Mouse (Mus musculus) midbrain, embryonic 11.5 days (tissue): ENCODE results near the gene Wwox. TPM values are rescaled to one million over a fixed set of nuclear protein-coding genes. Genes with fewer than 3 reads are reported as not detected.

ENCODE experiments used
- ATAC-seq: fragments of 200-750 bp; cut with Nextera tagmentation; 2 replicates; pipeline ENCODE4 v1.8.0; 2017; ENCODE audit warnings: moderate TSS enrichment, moderate library complexity; ENCODE audit not compliant: low FRiP score
- DNase-seq: peaks from one replicate; pipeline ENCODE4 v3.0.0; 2015; ENCODE audit warnings: low spot score; ENCODE audit errors: missing footprints
- H3K27ac ChIP-seq: fragments of 300-500 bp; sonication (generic); 2 replicates; pipeline ENCODE4 v1.5.1; 2014; ENCODE audit warnings: low read depth, low read length
- H3K27me3 ChIP-seq: fragments of 300-500 bp; sonication (generic); 2 replicates; pipeline ENCODE4 v1.6.1; 2014; ENCODE audit warnings: mild to moderate bottlenecking, low read length, moderate library complexity, mixed read lengths; ENCODE audit not compliant: control insufficient read depth, insufficient read depth
- H3K36me3 ChIP-seq: fragments of 300-500 bp; sonication (generic); 2 replicates; pipeline ENCODE4 v1.6.1; 2014; ENCODE audit warnings: mild to moderate bottlenecking, low read length, moderate library complexity, mixed read lengths; ENCODE audit not compliant: control insufficient read depth, insufficient read depth
- H3K4me1 ChIP-seq: fragments of 300-500 bp; sonication (generic); 2 replicates; pipeline ENCODE4 v1.6.1; 2014; ENCODE audit warnings: low read length; ENCODE audit not compliant: control insufficient read depth, insufficient read depth
- H3K4me2 ChIP-seq: fragments of 300-500 bp; sonication (generic); 2 replicates; pipeline ENCODE4 v1.6.1; 2014; ENCODE audit warnings: mild to moderate bottlenecking, moderate library complexity
- H3K4me3 ChIP-seq: fragments of 300-500 bp; sonication (generic); 2 replicates; pipeline ENCODE4 v1.5.1; 2014; ENCODE audit warnings: low read depth, low read length
- H3K9ac ChIP-seq: fragments of 300-500 bp; sonication (generic); 2 replicates; pipeline ENCODE4 v1.6.1; 2014; ENCODE audit warnings: low read length
- H3K9me3 ChIP-seq: fragments of 300-500 bp; sonication (generic); 2 replicates; pipeline ENCODE4 v1.6.1; 2016; ENCODE audit warnings: low read length; ENCODE audit not compliant: control insufficient read depth
- WGBS: fragments of 180-500 bp; shearing (Covaris S2); extraction: QIAGEN DNeasy Blood & Tissue Kit; methylation state at CpG from one replicate; pipeline ENCODE4 v1.1.7; 2014; 5-methylcytosine and 5-hydroxymethylcytosine counted together
- polyA plus RNA-seq: library from polyadenylated mRNA; unstranded; fragments of >200 nt; fragmentation: Nextera tagmentation; extraction: Ambion mirVana; gene quantifications from 2 replicates; pipeline ENCODE4 v1.2.1, GENCODE M21; 2014

Gene Wwox
- polyA plus RNA-seq: 11.5 and 12.1 TPM in 2 replicates

DNA sequence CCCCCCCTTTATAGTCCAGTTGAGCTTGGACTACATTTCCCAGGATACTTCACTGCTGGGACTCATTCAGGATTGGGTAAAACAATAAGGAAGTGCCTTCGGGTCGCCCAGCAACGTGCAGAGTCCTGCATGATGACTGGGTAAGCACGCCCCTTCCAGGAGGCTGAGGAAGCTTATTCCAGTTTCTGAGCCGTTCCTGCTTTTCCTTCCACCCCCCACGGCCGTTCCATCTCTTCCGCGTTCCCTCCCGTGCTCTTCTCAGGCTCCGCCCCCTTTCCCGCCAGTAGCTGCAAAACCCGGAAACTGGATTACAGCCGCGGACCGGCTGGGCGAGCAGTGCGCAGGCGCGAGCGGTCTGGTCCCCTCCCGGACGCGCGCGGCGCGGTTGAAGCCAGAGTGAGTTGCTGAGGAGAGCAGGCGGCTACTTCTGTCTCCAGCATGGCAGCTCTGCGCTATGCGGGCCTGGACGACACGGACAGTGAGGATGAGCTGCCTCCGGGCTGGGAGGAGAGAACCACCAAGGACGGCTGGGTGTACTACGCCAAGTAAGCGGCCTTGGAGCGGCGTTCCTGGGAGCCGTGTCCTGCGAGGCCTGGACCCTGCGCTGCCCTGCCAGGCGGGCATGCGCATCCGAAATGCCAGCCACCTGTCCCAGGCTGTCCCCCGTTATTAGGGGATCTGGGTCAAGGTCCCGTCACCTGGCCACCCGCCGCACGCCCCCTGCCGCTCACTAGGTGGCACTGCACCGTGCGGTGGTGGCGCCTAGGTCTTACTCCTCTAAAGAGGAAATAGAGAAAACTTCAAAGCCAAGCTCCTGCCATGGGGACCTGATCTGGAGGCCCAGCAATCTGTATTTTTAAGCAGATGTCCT lies at the start of gene Wwox:
Gene Wwox, plus strand, starts transcription at position 322 of the 871 bp plus-strand sequence.
- DNase-seq (peak; percentile 100), ATAC-seq (peak; percentile 98)
- H3K36me3 ChIP-seq: no peaks in the 10 kb centered on the region
- no peaks in the 10 kb centered on the region for H3K27me3 ChIP-seq
- under 1% methylated on average over 53 of the region's 54 CpGs for WGBS
- H3K9me3 ChIP-seq: no peaks in the 10 kb centered on the region
- peak within 1 kb of the TSS; percentile 73 for H3K27ac ChIP-seq
- peak within 1 kb of the TSS; percentile 72 for H3K9ac ChIP-seq
- peak within 1 kb of the TSS; percentile 70 for H3K4me3 ChIP-seq
- H3K4me2 ChIP-seq: peak within 1 kb of the TSS; percentile 76
- H3K4me1 ChIP-seq: peaks cover 6% of the 10 kb centered on the region

DNA sequence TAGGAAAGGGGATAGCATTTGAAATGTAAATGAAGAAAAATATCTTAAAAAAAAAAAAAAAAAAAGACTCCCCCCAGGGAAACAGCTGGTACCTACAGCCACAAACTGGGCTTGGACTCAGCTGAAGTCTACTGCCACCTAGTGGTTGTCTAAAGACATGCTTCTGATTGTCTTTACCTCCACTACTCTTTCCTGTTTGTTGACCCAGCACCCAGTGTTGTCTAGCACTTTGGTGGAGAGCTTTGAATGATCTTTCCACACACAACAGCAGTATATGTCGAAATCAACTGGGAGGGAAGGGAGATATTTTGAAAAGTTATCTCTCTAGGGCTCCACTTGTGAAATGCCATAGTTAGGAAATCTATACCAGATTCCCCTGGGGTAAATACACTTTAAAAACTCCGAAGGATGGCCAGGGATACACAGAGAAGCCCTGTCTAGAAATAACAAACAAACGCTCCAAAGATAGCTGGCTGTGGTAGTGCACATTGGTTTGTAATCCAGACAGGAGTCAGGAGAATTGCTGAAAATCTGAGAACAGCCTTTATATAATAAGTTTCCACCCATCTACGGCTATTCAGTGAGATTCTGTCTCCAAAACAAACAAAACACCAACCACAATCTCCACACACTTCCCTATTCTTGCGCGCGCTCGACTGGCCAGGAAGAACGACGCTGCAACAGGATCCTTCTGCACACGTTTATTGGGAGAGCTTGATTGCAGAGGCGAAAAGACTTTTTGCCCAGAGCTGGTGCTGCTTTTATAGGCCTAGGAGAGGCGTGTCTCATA lies 48.8 kb upstream of the Wwox start:
- Histone ChIP-seq H3K27me3 (no peaks in the 10 kb centered on the region), H3K4me2 (no peak overlapping the region), H3K4me3 (no peak overlapping the region), H3K9me3 (no peaks in the 10 kb centered on the region), H3K36me3 (no peaks in the 10 kb centered on the region), H3K4me1 (no peaks in the 10 kb centered on the region), H3K27ac (no peak overlapping the region), H3K9ac (no peak overlapping the region)
- ATAC-seq (no peak), DNase-seq (no peak)
- WGBS: 92% methylated on average over 11 of the region's 13 CpGs

- H3K4me1 ChIP-seq: no peaks in the 10 kb centered on the region
- no peaks in the 10 kb centered on the region for H3K9me3 ChIP-seq
- H3K4me2 ChIP-seq: no peak overlapping the region
- no peak overlapping the region for H3K9ac ChIP-seq
- ATAC-seq: no peak
- WGBS: 95% methylated on average over 5 of the region's 5 CpGs
- H3K4me3 ChIP-seq: no peak overlapping the region
- DNase-seq: no peak
- no peak overlapping the region for H3K27ac ChIP-seq
- no peaks in the 10 kb centered on the region for H3K27me3 ChIP-seq
- H3K36me3 ChIP-seq: no peaks in the 10 kb centered on the region
These were observed 41.1 kb upstream of the Wwox start for GRCm38 (mm10) chr8:114398326-114398725.

GRCm38 (mm10) chr8:114399273-114399672 lies 40.2 kb upstream of the Wwox start:
- Histone ChIP-seq H3K36me3 (no peaks in the 10 kb centered on the region), H3K4me1 (no peaks in the 10 kb centered on the region), H3K4me2 (no peak overlapping the region), H3K4me3 (no peak overlapping the region), H3K9me3 (no peaks in the 10 kb centered on the region), H3K27me3 (no peaks in the 10 kb centered on the region), H3K9ac (no peak overlapping the region), H3K27ac (no peak overlapping the region)
- DNase-seq (no peak), ATAC-seq (no peak)
- 96% methylated on average over 5 of the region's 5 CpGs for WGBS

GRCm38 (mm10) chr8:114401679-114402078 lies 37.8 kb upstream of the Wwox start:
- 74% methylated on average over 7 of the region's 7 CpGs for WGBS
- no peaks in the 10 kb centered on the region for H3K36me3 ChIP-seq
- H3K4me1 ChIP-seq: no peaks in the 10 kb centered on the region
- H3K9ac ChIP-seq: no peak overlapping the region
- no peak overlapping the region for H3K4me3 ChIP-seq
- no peak for DNase-seq
- no peak overlapping the region for H3K27ac ChIP-seq
- H3K27me3 ChIP-seq: no peaks in the 10 kb centered on the region
- H3K9me3 ChIP-seq: no peaks in the 10 kb centered on the region
- ATAC-seq: no peak
- no peak overlapping the region for H3K4me2 ChIP-seq

DNA sequence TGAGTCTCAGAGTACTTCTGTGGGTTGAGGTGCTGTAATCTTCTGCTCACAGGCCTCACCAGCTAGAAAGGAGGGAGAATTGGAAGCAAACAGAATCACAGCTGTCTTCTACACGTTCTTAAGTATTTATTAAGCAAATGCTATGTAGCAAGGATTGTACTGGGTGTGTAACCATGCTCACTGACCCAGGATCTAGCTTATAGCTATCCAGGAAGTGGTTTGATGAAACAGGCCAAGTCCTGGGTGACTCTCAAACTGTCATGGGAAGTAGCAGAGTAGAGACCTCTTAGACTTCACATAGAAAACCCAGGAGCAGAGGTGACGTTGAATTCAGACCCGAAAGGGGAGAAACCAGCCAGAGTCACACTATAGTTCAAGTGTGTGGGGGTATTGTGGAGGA lies 28.0 kb upstream of the Wwox start:
- ATAC-seq: no peak
- 79% methylated on average over 3 of the region's 3 CpGs for WGBS

DNA sequence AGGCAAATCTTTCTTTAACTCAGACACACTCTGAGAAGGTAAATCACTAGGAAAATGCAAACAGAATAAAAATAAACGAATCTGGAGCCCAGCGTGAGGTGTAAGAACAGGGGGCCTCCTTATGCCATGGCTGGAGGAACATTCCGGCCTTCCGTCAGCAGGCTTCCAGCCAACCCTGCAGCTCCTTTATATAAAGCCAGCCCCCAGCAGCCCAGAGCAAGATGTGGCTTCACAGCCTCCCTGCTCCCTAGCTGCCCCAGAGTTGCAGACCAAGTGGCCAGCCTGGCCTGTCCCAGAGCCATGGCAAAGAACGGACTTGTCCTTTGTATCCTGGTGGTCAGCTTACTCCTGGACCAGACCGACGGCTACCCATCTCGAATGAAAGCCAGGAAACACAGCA lies 21.7 kb upstream of the Wwox start, which contains the start of gene Clec3a:
Gene Clec3a, plus strand, starts transcription at position 301 of the 400 bp plus-strand sequence.
- H3K36me3 ChIP-seq: no peaks in the 10 kb centered on the region
- H3K4me3 ChIP-seq: no peak within 1 kb of the TSS
- H3K27me3 ChIP-seq: no peaks in the 10 kb centered on the region
- ATAC-seq: no peak
- no peak within 1 kb of the TSS for H3K27ac ChIP-seq
- 74% methylated on average over 8 of the region's 8 CpGs for WGBS
- no peak within 1 kb of the TSS for H3K9ac ChIP-seq
- DNase-seq: no peak
- H3K4me1 ChIP-seq: no peaks in the 10 kb centered on the region
- H3K9me3 ChIP-seq: no peaks in the 10 kb centered on the region
- H3K4me2 ChIP-seq: no peak within 1 kb of the TSS

More for the DNA sequence above, 28.0 kb upstream of the Wwox start:
- H3K9me3 ChIP-seq: no peaks in the 10 kb centered on the region
- DNase-seq: no peak
- no peak overlapping the region for H3K4me2 ChIP-seq
- H3K27me3 ChIP-seq: no peaks in the 10 kb centered on the region
- H3K4me3 ChIP-seq: no peak overlapping the region
- H3K36me3 ChIP-seq: no peaks in the 10 kb centered on the region
- no peaks in the 10 kb centered on the region for H3K4me1 ChIP-seq
- H3K9ac ChIP-seq: no peak overlapping the region
- H3K27ac ChIP-seq: no peak overlapping the region

- no peak overlapping the region for H3K9ac ChIP-seq
- no peak overlapping the region for H3K4me2 ChIP-seq
- H3K9me3 ChIP-seq: no peaks in the 10 kb centered on the region
- no peak overlapping the region for H3K4me3 ChIP-seq
- DNase-seq (no peak), ATAC-seq (no peak)
- no peaks in the 10 kb centered on the region for H3K27me3 ChIP-seq
- H3K27ac ChIP-seq: no peak overlapping the region
- WGBS: 58% methylated on average over 5 of the region's 5 CpGs
- no peaks in the 10 kb centered on the region for H3K36me3 ChIP-seq
- H3K4me1 ChIP-seq: no peaks in the 10 kb centered on the region
These were observed 21.0 kb upstream of the Wwox start for GRCm38 (mm10) chr8:114418486-114418885.

- WGBS: 74% methylated on average over 6 of the region's 6 CpGs
- ATAC-seq: no peak
- H3K36me3 ChIP-seq: no peaks in the 10 kb centered on the region
- DNase-seq: no peak
- no peak overlapping the region for H3K4me3 ChIP-seq
- no peaks in the 10 kb centered on the region for H3K27me3 ChIP-seq
- no peak overlapping the region for H3K27ac ChIP-seq
- H3K4me2 ChIP-seq: no peak overlapping the region
- H3K4me1 ChIP-seq: no peaks in the 10 kb centered on the region
- H3K9me3 ChIP-seq: no peaks in the 10 kb centered on the region
- no peak overlapping the region for H3K9ac ChIP-seq
These were observed 20.6 kb upstream of the Wwox start for GRCm38 (mm10) chr8:114418904-114419303.
